In the genomic region with DNA sequence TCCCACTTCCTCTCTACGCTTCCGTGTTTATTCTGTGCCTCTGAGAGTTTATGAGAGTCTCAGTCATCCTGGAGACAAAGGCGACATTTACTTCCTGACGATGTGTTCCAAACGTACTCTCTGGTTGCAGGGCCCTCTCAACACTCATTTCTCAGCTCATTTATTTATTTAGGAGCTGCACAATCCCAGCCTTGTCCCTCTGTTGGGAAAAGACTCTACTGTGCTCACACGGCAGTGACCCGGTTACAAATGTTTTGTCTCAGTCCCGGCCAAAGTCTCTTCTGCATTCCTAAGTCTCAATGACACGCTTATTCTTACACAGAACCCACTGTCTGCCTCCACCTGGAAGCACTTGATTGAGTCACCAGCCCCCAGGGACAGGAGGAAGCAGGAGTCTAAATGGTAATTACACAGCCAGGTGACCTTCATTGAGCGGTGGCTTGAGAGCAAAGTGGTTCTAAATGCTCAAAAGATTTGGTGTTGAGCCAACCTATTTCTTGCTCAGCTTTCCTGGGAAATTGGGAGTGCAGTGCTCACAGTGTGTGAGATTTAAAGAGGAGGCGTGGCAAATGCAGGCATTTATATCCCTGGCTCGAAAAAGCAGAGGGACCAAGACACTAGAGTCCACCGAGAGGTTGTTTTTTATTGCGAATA, we compare ENCODE assay signal across 8 mouse cellular contexts.
DNase-seq lines count a peak whose midpoint lies in the region; ATAC-seq and TF ChIP-seq lines count a peak whose summit lies in the region.

No protein-coding gene starts in this region.

- peaks cover 40% of the 10 kb centered on the region for H3K4me1 ChIP-seq in embryonic facial prominence, embryonic 12.5 days
- peaks cover 14% of the 10 kb centered on the region for H3K4me1 ChIP-seq in hindbrain, embryonic 15.5 days (replicated peaks)
- H3K4me1 ChIP-seq in lung, postnatal 0 days (ENCODE audit: insufficient read depth, low read depth, low read length), result peaks cover 13% of the 10 kb centered on the region; the same call in 1 of the 2 replicates

- no peak overlapping the region for H3K9ac ChIP-seq in embryonic facial prominence, embryonic 12.5 days
- no peak overlapping the region for H3K9ac ChIP-seq in hindbrain, embryonic 15.5 days
- H3K9ac ChIP-seq in lung, postnatal 0 days (replicated peaks; ENCODE audit: low read depth), result no peak overlapping the region

- H3K27me3 ChIP-seq in embryonic facial prominence, embryonic 12.5 days, result no peaks in the 10 kb centered on the region
- H3K27me3 ChIP-seq in hindbrain, embryonic 15.5 days, result no peaks in the 10 kb centered on the region
- no peaks in the 10 kb centered on the region for H3K27me3 ChIP-seq in lung, postnatal 0 days (replicated peaks; ENCODE audit: insufficient read depth, low read length)

- TF ChIP-seq EP300 in lung, postnatal 0 days (IDR thresholded peaks at IDR 0.05), result peak; percentile 56

- 0 out of 2 replicates have a peak, but pooled peaks have one; percentile 30 for ATAC-seq in embryonic facial prominence, embryonic 12.5 days (ENCODE audit: insufficient number of reproducible peaks, insufficient read depth, low FRiP score, low TSS enrichment)
- peak; percentile 66 for ATAC-seq in hindbrain, embryonic 15.5 days (ENCODE audit: low FRiP score, low read depth)
- peak; percentile 78 for ATAC-seq in lung, postnatal 0 days

- no peaks in the 10 kb centered on the region for H3K36me3 ChIP-seq in embryonic facial prominence, embryonic 12.5 days
- no peaks in the 10 kb centered on the region for H3K36me3 ChIP-seq in hindbrain, embryonic 15.5 days
- no peaks in the 10 kb centered on the region for H3K36me3 ChIP-seq in lung, postnatal 0 days (ENCODE audit: insufficient read depth, low read length)

- H3K4me3 ChIP-seq in embryonic facial prominence, embryonic 12.5 days, result no peak overlapping the region
- no peak overlapping the region for H3K4me3 ChIP-seq in hindbrain, embryonic 15.5 days
- no peak overlapping the region for H3K4me3 ChIP-seq in lung, postnatal 0 days (ENCODE audit: low read depth, low read length)

- no peak for TF ChIP-seq CTCF in lung, postnatal 0 days (IDR thresholded peaks at IDR 0.05)

- H3K9me3 ChIP-seq in embryonic facial prominence, embryonic 12.5 days, result no peaks in the 10 kb centered on the region
- no peaks in the 10 kb centered on the region for H3K9me3 ChIP-seq in hindbrain, embryonic 15.5 days
- no peaks in the 10 kb centered on the region for H3K9me3 ChIP-seq in lung, postnatal 0 days (ENCODE audit: low read length)

- peak overlapping the region; percentile 46; the same call in 1 of the 2 replicates for H3K27ac ChIP-seq in embryonic facial prominence, embryonic 12.5 days
- peak overlapping the region; percentile 46; the same call in 1 of the 2 replicates for H3K27ac ChIP-seq in hindbrain, embryonic 15.5 days (replicated peaks)
- peak overlapping the region; percentile 48 for H3K27ac ChIP-seq in lung, postnatal 0 days (ENCODE audit: low read length)

- 21% methylated on average over 14 of the region's 14 CpGs for WGBS in embryonic facial prominence, embryonic 12.5 days
- 43% methylated on average over 14 of the region's 14 CpGs for WGBS in hindbrain, embryonic 15.5 days
- WGBS in lung, postnatal 0 days, result 17% methylated on average over 14 of the region's 14 CpGs

- DNase-seq in layer of hippocampus, adult 11-12 months (ENCODE audit: low spot score), result peak; percentile 23
- DNase-seq in layer of hippocampus, postnatal 25 days (ENCODE audit: extremely low spot score in 1 of 2, low spot score in 1 of 2), result no peak
- peak; percentile 73 for DNase-seq in lung, postnatal 0 days (ENCODE audit: low spot score)
- no peak for DNase-seq in adrenal gland, adult 2 months
- DNase-seq in spleen, postnatal 14 days (ENCODE audit: low spot score in 2 of 2), result no peak
- no peak for DNase-seq in urinary bladder, adult 2 months (ENCODE audit: low spot score)

- peak overlapping the region; percentile 2; the same call in 1 of the 2 replicates for H3K4me2 ChIP-seq in embryonic facial prominence, embryonic 12.5 days (replicated peaks)
- no peak overlapping the region for H3K4me2 ChIP-seq in hindbrain, embryonic 15.5 days
- peak overlapping the region; percentile 20 for H3K4me2 ChIP-seq in lung, postnatal 0 days (replicated peaks; ENCODE audit: low read depth, low read length)

Comparison
In these comparisons a context has a peak if more than half of its experiments do, and no peak if none do; other contexts are left out.
1. DNase-seq: peak in layer of hippocampus, adult 11-12 months (single experiment) and lung, postnatal 0 days (single experiment); none in layer of hippocampus, postnatal 25 days (0 of 2), adrenal gland, adult 2 months (single experiment), spleen, postnatal 14 days (0 of 2) and urinary bladder, adult 2 months (single experiment).
2. Peak in every context shown above with its lines, with median percentiles within 50 percentile points of each other: ATAC-seq and H3K27ac ChIP-seq.